Mouse (Mus musculus) megakaryocyte, embryonic 14.5 days (primary cell): ENCODE results near the gene Mcm10.

ENCODE experiments used
- FLI1 ChIP-seq: IDR thresholded peaks from 2 replicates; pipeline ENCODE4 v1.6.1; 2012; ENCODE audit warnings: low read length, inconsistent platforms, mixed read lengths
- GATA1 ChIP-seq: IDR thresholded peaks from 3 replicates; pipeline ENCODE4 v1.6.1; 2012; ENCODE audit warnings: mixed read lengths, low read length, inconsistent platforms, borderline replicate concordance

- TF ChIP-seq GATA1 (no peak), FLI1 (no peak)
These were observed 18.6 kb upstream of the Mcm10 start for GRCm38 (mm10) chr2:5031215-5031614.
